8 mouse cellular contexts compared by ENCODE assay signal in genomic region chr9:88547851-88548613, GRCm38 (mm10). TPM values are rescaled to one million over a fixed set of nuclear protein-coding genes. Genes with fewer than 3 reads are reported as not detected.
DNase-seq lines count a peak whose midpoint lies in the region; ATAC-seq and TF ChIP-seq lines count a peak whose summit lies in the region.

Zfp949 (plus strand) TSS chr9:88548020.

- H3K36me3 ChIP-seq in forebrain, embryonic 12.5 days (replicated peaks): no peaks in the 10 kb centered on the region; the same call in 1 of the 2 replicates
- H3K36me3 ChIP-seq in heart, postnatal 0 days (replicated peaks; ENCODE audit: control insufficient read depth, insufficient read depth, low read length): no peaks in the 10 kb centered on the region
- H3K36me3 ChIP-seq in liver, embryonic 14.5 days (replicated peaks; ENCODE audit: control insufficient read depth, insufficient read depth, low read depth): no peaks in the 10 kb centered on the region
- H3K36me3 ChIP-seq in neural tube, embryonic 11.5 days (ENCODE audit: control insufficient read depth, insufficient read depth, low read length): no peaks in the 10 kb centered on the region
- no peaks in the 10 kb centered on the region for H3K36me3 ChIP-seq in stomach, embryonic 16.5 days (ENCODE audit: control insufficient read depth, insufficient read depth, low read length)

- peak; percentile 92 for DNase-seq in ES-CJ7 (ENCODE audit: low read depth, low spot score)
- DNase-seq in heart, postnatal 0 days (ENCODE audit: low spot score): peak; percentile 84
- peak; percentile 75 to 91 for DNase-seq in kidney, postnatal 36 days
- DNase-seq in liver, embryonic 14.5 days (ENCODE audit: low read depth in 3 of 3, low spot score in 3 of 3): peak; percentile 78 to 81 (median 80)
- peak; percentile 76 for DNase-seq in neural tube, embryonic 11.5 days (ENCODE audit: low spot score)

- no peak for TF ChIP-seq CTCF in heart, postnatal 0 days (IDR thresholded peaks at IDR 0.05; ENCODE audit: low read depth)
- no peak for TF ChIP-seq CTCF in liver, embryonic 14.5 days (IDR thresholded peaks at IDR 0.05; ENCODE audit: low read depth)

- peak within 1 kb of the TSS; percentile 67 for H3K4me2 ChIP-seq in forebrain, embryonic 12.5 days
- peak within 1 kb of the TSS; percentile 84 for H3K4me2 ChIP-seq in heart, postnatal 0 days (ENCODE audit: low read depth, low read length)
- peak within 1 kb of the TSS; percentile 80 for H3K4me2 ChIP-seq in liver, embryonic 14.5 days (ENCODE audit: low read depth)
- peak within 1 kb of the TSS; percentile 56 for H3K4me2 ChIP-seq in neural tube, embryonic 11.5 days (ENCODE audit: low read depth)
- peak within 1 kb of the TSS; percentile 81 for H3K4me2 ChIP-seq in stomach, embryonic 16.5 days (ENCODE audit: low read depth, low read length)

- peak within 1 kb of the TSS; percentile 77 for H3K27ac ChIP-seq in forebrain, embryonic 12.5 days
- peak within 1 kb of the TSS; percentile 85 for H3K27ac ChIP-seq in heart, postnatal 0 days (ENCODE audit: low read depth)
- H3K27ac ChIP-seq in liver, embryonic 14.5 days: peak within 1 kb of the TSS; percentile 82
- H3K27ac ChIP-seq in neural tube, embryonic 11.5 days (ENCODE audit: low read depth, low read length): peak within 1 kb of the TSS; percentile 54; the same call in 1 of the 2 replicates
- H3K27ac ChIP-seq in stomach, embryonic 16.5 days (ENCODE audit: low read length): peak within 1 kb of the TSS; percentile 76

- peaks cover 27% of the 10 kb centered on the region for H3K4me1 ChIP-seq in forebrain, embryonic 12.5 days
- peaks cover 15% of the 10 kb centered on the region for H3K4me1 ChIP-seq in heart, postnatal 0 days (ENCODE audit: control insufficient read depth, insufficient read depth)
- peaks cover 9 to 11% of the 10 kb centered on the region in 2 experiments for H3K4me1 ChIP-seq in liver, embryonic 14.5 days (replicated peaks; ENCODE audit: control insufficient read depth in 2 of 2, insufficient read depth in 2 of 2, low read length in 1 of 2)
- H3K4me1 ChIP-seq in neural tube, embryonic 11.5 days (ENCODE audit: control insufficient read depth, insufficient read depth, low read length): 0 out of 2 replicates have a peak, but pooled peaks cover 4% of the 10 kb centered on the region
- H3K4me1 ChIP-seq in stomach, embryonic 16.5 days (ENCODE audit: control insufficient read depth, insufficient read depth, low read length): peaks cover 7% of the 10 kb centered on the region; the same call in 1 of the 2 replicates

- ATAC-seq in cerebellum, adult (ENCODE audit: insufficient number of reproducible peaks, low FRiP score, low TSS enrichment): peak; percentile 92
- ATAC-seq in forebrain, embryonic 12.5 days (ENCODE audit: low FRiP score): peak; percentile 93
- ATAC-seq in heart, postnatal 0 days (ENCODE audit: insufficient read depth, low read depth): peak; percentile 91
- ATAC-seq in liver, embryonic 14.5 days (ENCODE audit: insufficient read depth): peak; percentile 98
- peak; percentile 91 for ATAC-seq in neural tube, embryonic 11.5 days (ENCODE audit: insufficient read depth, low FRiP score, low TSS enrichment)
- peak; percentile 95 for ATAC-seq in stomach, embryonic 16.5 days (ENCODE audit: insufficient read depth, low FRiP score)

- no peaks in the 10 kb centered on the region for H3K9me3 ChIP-seq in forebrain, embryonic 12.5 days
- H3K9me3 ChIP-seq in heart, postnatal 0 days (replicated peaks; ENCODE audit: control insufficient read depth, low read length): no peaks in the 10 kb centered on the region
- H3K9me3 ChIP-seq in liver, embryonic 14.5 days (ENCODE audit: control insufficient read depth, low read length): no peaks in the 10 kb centered on the region
- H3K9me3 ChIP-seq in neural tube, embryonic 11.5 days (ENCODE audit: control insufficient read depth, low read length): no peaks in the 10 kb centered on the region
- no peaks in the 10 kb centered on the region for H3K9me3 ChIP-seq in stomach, embryonic 16.5 days (replicated peaks; ENCODE audit: control insufficient read depth, low read length)

- H3K27me3 ChIP-seq in forebrain, embryonic 12.5 days: no peaks in the 10 kb centered on the region
- no peaks in the 10 kb centered on the region for H3K27me3 ChIP-seq in heart, postnatal 0 days (ENCODE audit: control insufficient read depth, insufficient read depth, low read length)
- no peaks in the 10 kb centered on the region for H3K27me3 ChIP-seq in liver, embryonic 14.5 days (ENCODE audit: control insufficient read depth, insufficient read depth, low read length)
- no peaks in the 10 kb centered on the region for H3K27me3 ChIP-seq in neural tube, embryonic 11.5 days (ENCODE audit: control insufficient read depth, insufficient read depth, low read length)
- H3K27me3 ChIP-seq in stomach, embryonic 16.5 days (ENCODE audit: control insufficient read depth, insufficient read depth, low read length): no peaks in the 10 kb centered on the region

- TF ChIP-seq EP300 in heart, postnatal 0 days (IDR thresholded peaks at IDR 0.05; ENCODE audit: low read depth): no peak
- TF ChIP-seq EP300 in liver, embryonic 14.5 days (IDR thresholded peaks at IDR 0.05; ENCODE audit: low read depth): no peak

- H3K9ac ChIP-seq in forebrain, embryonic 12.5 days: peak within 1 kb of the TSS; percentile 68
- peak within 1 kb of the TSS; percentile 78 for H3K9ac ChIP-seq in heart, postnatal 0 days (replicated peaks; ENCODE audit: low read depth, low read length)
- peak within 1 kb of the TSS; percentile 92 for H3K9ac ChIP-seq in liver, embryonic 14.5 days (replicated peaks)
- H3K9ac ChIP-seq in neural tube, embryonic 11.5 days (ENCODE audit: low read length): peak within 1 kb of the TSS; percentile 58
- peak within 1 kb of the TSS; percentile 79 for H3K9ac ChIP-seq in stomach, embryonic 16.5 days (ENCODE audit: low read length)

- under 1% methylated on average over 30 of the region's 30 CpGs for WGBS in forebrain, embryonic 12.5 days
- WGBS in heart, postnatal 0 days: 1% methylated on average over 30 of the region's 30 CpGs
- WGBS in liver, embryonic 14.5 days (ENCODE audit: insufficient replicate concordance): under 1% methylated on average over 30 of the region's 30 CpGs
- under 1% methylated on average over 30 of the region's 30 CpGs for WGBS in neural tube, embryonic 11.5 days
- WGBS in stomach, embryonic 16.5 days: under 1% methylated on average over 30 of the region's 30 CpGs

- H3K4me3 ChIP-seq in forebrain, embryonic 12.5 days (replicated peaks): peak within 1 kb of the TSS; percentile 72
- peak within 1 kb of the TSS; percentile 91 for H3K4me3 ChIP-seq in heart, postnatal 0 days (ENCODE audit: low read depth, low read length)
- peak within 1 kb of the TSS; percentile 88 to 99 for H3K4me3 ChIP-seq in liver, embryonic 14.5 days (ENCODE audit: insufficient read depth in 1 of 2, low read depth in 2 of 2, low read length in 2 of 2)
- peak within 1 kb of the TSS; percentile 75 for H3K4me3 ChIP-seq in neural tube, embryonic 11.5 days (ENCODE audit: low read depth, low read length)
- peak within 1 kb of the TSS; percentile 82 for H3K4me3 ChIP-seq in stomach, embryonic 16.5 days (replicated peaks; ENCODE audit: low read length)

RNA-seq across cellular contexts. Expression of gene Zfp949, which starts in this region (rescaled TPM):
- 10.7 and 10.8 TPM in 2 replicates for polyA plus RNA-seq in forebrain, embryonic 12.5 days (2016; fragmentation: Nextera tagmentation; extraction: Ambion mirVana)
- 3.3 and 4.9 TPM in 2 replicates for total RNA-seq in heart, postnatal 0 days (2014; rRNA removed; ENCODE audit: low replicate concordance)
- polyA plus RNA-seq in heart, postnatal 0 days (2015; fragmentation: Nextera tagmentation; extraction: Ambion mirVana): 5.6 and 8.3 TPM in 2 replicates
- polyA plus RNA-seq in liver, embryonic 14.5 days (2012; rRNA removed): 2.3 and 3.8 TPM in 2 replicates
- 5.8 and 6.0 TPM in 2 replicates for polyA plus RNA-seq in liver, embryonic 14.5 days (2014; fragmentation: Nextera tagmentation; extraction: Ambion mirVana)
- polyA plus RNA-seq in neural tube, embryonic 11.5 days (2014; fragmentation: Nextera tagmentation; extraction: Ambion mirVana): 10.9 and 14.2 TPM in 2 replicates
- polyA plus RNA-seq in stomach, embryonic 16.5 days (2015; fragmentation: Nextera tagmentation; extraction: Ambion mirVana): 10.6 and 12.2 TPM in 2 replicates

Comparison
In these comparisons a context has a peak if more than half of its experiments do, and no peak if none do; other contexts are left out.
1. Peak in every context shown above with its lines: DNase-seq, ATAC-seq, H3K4me3 ChIP-seq and H3K27ac ChIP-seq.